Mouse (Mus musculus): Measurements from ENCODE around the gene Tmed11. TPM values are rescaled to one million over a fixed set of nuclear protein-coding genes. Genes with fewer than 3 reads are reported as not detected.
"Not testable (repeated sequence)": the region's sequence is repeated elsewhere in the genome, so short reads cannot be mapped to it uniquely, and the experiment has no call there.

The Tmed11 gene
- not detected for total RNA-seq (2021)
- long read RNA-seq, experiment 1, result 0 reads
- long read RNA-seq, experiment 2, result 0 reads

- DNase-seq, result not testable (repeated sequence)
Observed at GRCm38 (mm10) chr5:108795263-108795662, at the start of gene Tmed11. Gene Tmed11, minus strand, starts transcription at chr5:108795363.

GRCm38 (mm10) chr5:108836156-108836555 is 41.0 kb upstream of the Tmed11 start:
- DNase-seq, result no peak

DNA sequence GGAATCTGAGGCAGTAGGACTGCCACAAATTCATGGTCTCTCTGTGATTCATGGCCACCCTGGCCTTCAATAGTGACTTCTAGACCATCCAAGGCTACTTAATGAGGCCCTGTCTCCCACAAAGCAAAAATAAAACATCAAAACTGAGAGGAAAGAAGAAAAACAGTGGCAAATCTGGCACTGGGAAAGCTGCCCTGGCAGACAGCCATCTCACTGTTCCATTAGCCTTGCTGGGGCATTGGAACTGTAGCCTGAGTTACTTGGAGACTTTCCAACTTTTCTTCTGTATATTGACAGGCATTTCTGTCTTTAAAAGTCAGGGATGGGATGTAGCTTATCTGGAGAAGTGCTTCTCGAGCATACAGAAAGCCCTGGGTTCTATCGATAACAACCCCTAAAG is 28.1 kb upstream of the Tmed11 start:
- DNase-seq, result no peak

GRCm38 (mm10) chr5:108808750-108809149 is 13.6 kb upstream of the Tmed11 start, which contains the start of gene Vmn2r8:
Gene Vmn2r8, minus strand, starts transcription at chr5:108808850.
- not testable (repeated sequence) for DNase-seq

- no peak for DNase-seq
Observed at GRCm38 (mm10) chr5:108803646-108804045, 8.5 kb upstream of the Tmed11 start.

DNA sequence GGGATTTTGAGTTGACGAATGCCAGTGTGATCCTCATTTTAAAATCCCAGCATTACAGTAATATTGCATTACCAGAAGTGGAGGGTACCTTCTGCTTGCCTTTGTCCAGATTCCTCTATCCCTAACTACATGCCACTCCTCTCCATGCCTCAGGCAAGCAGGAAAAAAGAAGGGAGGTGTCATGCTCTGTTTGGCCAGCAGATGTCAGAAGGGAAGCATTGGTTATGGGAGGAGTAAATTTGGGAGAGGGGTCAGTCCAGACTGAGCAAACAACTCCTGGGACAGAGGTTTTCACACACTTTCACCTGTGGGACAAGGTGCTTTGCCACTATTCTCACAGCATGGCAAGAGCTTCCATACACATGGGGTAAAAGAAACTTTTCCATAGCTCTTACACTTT is 4.8 kb downstream of the Tmed11 start:
- DNase-seq, result not testable (repeated sequence)

DNA sequence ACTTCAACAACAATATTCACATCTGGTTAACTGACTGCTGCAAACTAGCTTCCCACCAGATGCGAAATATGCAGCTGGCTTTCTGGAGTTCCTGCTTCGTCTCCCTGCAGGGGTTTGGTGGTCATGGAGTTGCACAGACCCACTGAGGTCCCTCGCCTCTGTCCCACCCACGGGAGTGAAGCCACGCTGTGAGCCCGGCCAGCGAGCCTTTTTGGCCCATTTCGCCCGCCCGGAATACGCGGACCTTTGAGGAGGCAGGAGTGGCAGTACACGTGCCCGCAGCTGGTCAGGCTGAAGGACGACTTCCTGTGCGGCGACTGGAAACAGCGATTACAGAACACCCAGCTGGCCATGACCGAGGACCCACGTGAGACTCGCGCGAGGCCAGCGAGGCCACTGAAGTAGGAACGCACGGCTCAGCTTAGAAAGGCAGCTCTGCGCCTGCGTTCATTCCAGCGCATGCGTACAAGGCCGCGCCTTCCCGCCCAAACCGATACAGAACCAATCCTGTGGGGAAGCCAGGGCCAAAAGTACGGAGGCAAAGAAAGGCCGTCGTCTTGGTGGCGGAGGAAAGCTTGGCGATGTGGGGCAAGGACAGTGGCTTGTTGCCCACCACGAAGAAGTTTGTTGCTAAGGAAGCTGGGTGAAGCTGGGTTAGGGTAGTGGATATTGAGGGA is 20.4 kb downstream of the Tmed11 start, which contains the start of gene Rnf212:
Gene Rnf212, minus strand, starts transcription at position 353 of the 677 bp plus-strand sequence.
- no peak for DNase-seq

DNA sequence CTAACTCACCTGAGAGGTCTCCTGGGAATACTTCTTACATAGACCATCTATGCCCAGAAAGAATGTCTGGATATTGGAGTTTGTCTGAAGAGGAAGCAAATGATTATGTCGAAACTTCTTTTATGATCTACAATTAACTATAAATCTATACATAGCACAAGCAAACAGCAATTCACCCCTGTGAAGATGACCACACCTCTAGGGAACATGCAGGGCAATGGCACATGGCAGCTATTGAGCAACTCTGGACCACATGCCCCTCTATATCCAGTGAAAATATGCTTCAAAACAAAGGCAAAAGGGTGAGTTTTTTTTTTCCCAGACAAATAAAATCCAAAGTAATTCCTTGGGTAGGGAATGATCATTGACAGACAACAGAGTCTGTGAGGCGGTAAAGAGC is 35.2 kb downstream of the Tmed11 start:
- DNase-seq, result no peak

DNA sequence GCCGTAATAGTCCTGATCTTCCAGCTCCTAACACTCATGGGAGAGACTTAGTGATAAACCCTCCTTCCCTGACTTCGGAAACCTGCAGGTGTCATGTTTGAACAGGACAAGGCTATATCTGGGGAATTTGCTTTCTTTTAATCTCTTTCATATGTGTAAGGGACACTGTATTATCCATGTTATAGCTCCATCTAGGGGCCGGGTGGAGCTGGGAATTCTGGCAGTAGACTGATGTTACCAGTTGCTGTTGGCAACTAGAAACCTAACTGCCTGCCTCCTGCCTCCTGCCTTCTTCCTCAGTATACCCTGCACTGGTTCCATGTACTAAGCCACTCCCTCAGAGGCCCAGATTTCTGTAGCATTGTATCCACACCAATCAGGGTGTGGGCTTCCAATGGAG is 36.8 kb downstream of the Tmed11 start:
- DNase-seq, result no peak

GRCm38 (mm10) chr5:108751258-108751657 is 43.9 kb downstream of the Tmed11 start:
- DNase-seq, result not testable (repeated sequence)

- DNase-seq, result no peak
Observed at GRCm38 (mm10) chr5:108750328-108751210, 44.6 kb downstream of the Tmed11 start.

GRCm38 (mm10) chr5:108744629-108745028 is 50.5 kb downstream of the Tmed11 start:
- no peak for DNase-seq

DNA sequence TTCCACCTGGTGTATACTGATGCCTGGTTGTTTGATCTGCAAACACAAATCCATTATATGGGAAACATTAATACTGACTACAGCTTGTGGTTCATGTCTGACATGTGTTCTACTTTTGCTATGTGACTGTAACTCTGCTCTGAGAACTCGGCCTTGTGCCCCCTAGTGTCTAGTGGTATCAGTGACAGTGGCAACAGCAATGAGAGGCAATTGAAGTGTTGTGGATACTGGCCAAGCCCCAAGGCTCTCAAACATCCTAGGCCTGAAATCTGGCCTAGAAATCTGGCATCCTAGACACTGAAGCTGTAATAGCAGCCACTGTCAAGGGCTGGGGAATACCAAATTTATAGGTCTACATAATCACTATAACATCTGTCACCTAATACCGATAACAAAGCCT is 51.3 kb downstream of the Tmed11 start:
- no peak for DNase-seq

DNA sequence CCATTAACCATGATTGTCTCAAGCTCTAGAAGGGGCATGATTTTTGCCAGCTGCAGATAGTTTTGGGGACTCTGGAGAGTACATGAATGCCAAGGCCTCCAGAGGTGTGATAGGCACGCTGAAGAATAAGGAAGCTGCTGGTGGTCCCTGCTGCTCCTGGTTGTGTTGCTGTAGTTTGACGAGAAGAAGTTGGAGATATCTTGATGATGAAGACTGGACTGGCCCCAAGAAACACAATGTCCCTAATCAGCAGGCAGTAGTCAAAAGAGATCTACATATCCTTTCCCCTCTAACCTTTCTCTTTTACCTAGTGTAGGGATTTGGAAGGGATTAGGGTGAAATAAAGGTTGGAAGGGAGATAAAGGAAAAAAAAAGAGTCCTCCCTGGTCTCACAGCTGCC is 52.6 kb downstream of the Tmed11 start:
- no peak for DNase-seq

- DNase-seq, result no peak
Observed at GRCm38 (mm10) chr5:108741844-108742243, 53.3 kb downstream of the Tmed11 start.

DNA sequence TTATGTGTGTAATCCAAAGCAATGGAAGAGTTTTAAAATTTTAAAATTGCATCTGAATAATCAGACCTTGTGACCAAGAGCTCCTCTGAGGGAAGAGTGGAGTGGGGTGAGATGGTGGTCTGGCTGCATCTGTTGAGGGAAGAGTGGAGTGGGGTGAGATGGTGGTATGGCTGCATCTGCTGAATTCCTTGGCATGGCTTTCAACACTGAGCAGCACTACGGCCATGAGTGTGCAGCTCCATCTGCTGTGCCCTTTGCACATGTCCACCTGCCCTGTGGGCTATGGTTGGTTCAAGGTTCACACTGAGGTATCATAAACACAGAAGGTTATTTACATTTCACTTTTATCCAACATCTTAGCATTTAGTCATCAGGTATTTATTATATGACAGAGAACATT is 67.7 kb downstream of the Tmed11 start:
- no peak for DNase-seq

Other genes starting within 250 kb of the Tmed11 start
- under 1 TPM; 0.45 to 0.54 TPM for gene Cplx1, start 245.3 kb downstream of the Tmed11 start, total RNA-seq (2021)
- 10 to 100 TPM; 19.7 to 23.0 TPM for gene Gak, start 165.6 kb downstream of the Tmed11 start, total RNA-seq (2021)
- gene Tmem175, start 165.6 kb downstream of the Tmed11 start, total RNA-seq (2021), result 1 to 10 TPM; 6.8 to 7.8 TPM
- gene Idua, start 135.0 kb downstream of the Tmed11 start, total RNA-seq (2021), result 1 to 10 TPM; 6.3 to 8.0 TPM
- gene Dgkq, start 125.7 kb downstream of the Tmed11 start, total RNA-seq (2021), result 1 to 10 TPM; 3.7 to 8.3 TPM
- under 1 TPM; 0.07 to 0.20 TPM for gene Slc26a1, start 119.8 kb downstream of the Tmed11 start, total RNA-seq (2021)
- gene Fgfrl1, start 103.0 kb downstream of the Tmed11 start, total RNA-seq (2021), result 10 to 100 TPM; 67.3 to 80.5 TPM
- not detected for gene Rnf212, start 20.4 kb downstream of the Tmed11 start, total RNA-seq (2021)
- gene Vmn2r8, start 13.5 kb upstream of the Tmed11 start, total RNA-seq (2021), result not detected
- gene Vmn2r9, start 57.2 kb upstream of the Tmed11 start, total RNA-seq (2021), result not detected
- not detected for gene Vmn2r10, start 211.2 kb upstream of the Tmed11 start, total RNA-seq (2021)

All from gastrocnemius, postnatal 10 days (tissue).